Mouse (Mus musculus) lung, embryonic 14.5 days (tissue): Measurements from ENCODE around the gene Thsd7a. TPM values are rescaled to one million over a fixed set of nuclear protein-coding genes. Genes with fewer than 3 reads are reported as not detected.

Experiments used
- ATAC-seq: fragments of 200-750 bp; cut with Nextera tagmentation; 2 replicates; pipeline ENCODE4 v1.8.0; 2017; ENCODE audit warnings: mild to moderate bottlenecking, moderate TSS enrichment, moderate library complexity; ENCODE audit not compliant: insufficient read depth
- DNase-seq: peaks from one replicate; pipeline ENCODE4 v3.0.0-alpha.2; 2015
- H3K27ac ChIP-seq: fragments of 300-500 bp; sonication (generic); 2 replicates; pipeline ENCODE4 v1.5.1; 2014; ENCODE audit warnings: low read depth, mild to moderate bottlenecking, moderate library complexity
- H3K27me3 ChIP-seq: fragments of 300-500 bp; sonication (generic); 2 replicates; pipeline ENCODE4 v1.6.1; 2014; ENCODE audit warnings: low read length, control low read depth; ENCODE audit not compliant: insufficient read depth
- H3K36me3 ChIP-seq: fragments of 300-500 bp; sonication (generic); 2 replicates; pipeline ENCODE4 v1.6.1; 2014; ENCODE audit warnings: control low read depth; ENCODE audit not compliant: insufficient read depth
- H3K4me1 ChIP-seq: fragments of 300-500 bp; sonication (generic); 2 replicates; pipeline ENCODE4 v1.6.1; 2014; ENCODE audit warnings: antibody characterized with exemption, control low read depth; ENCODE audit not compliant: insufficient read depth
- H3K4me2 ChIP-seq: fragments of 300-500 bp; sonication (generic); 2 replicates; pipeline ENCODE4 v1.6.1; 2014; ENCODE audit warnings: mild to moderate bottlenecking
- H3K4me3 ChIP-seq: fragments of 300-500 bp; sonication (generic); 2 replicates; pipeline ENCODE4 v1.5.1; 2014; ENCODE audit warnings: low read depth, low read length
- H3K9ac ChIP-seq: fragments of 300-500 bp; sonication (generic); 2 replicates; pipeline ENCODE4 v1.6.1; 2014
- H3K9me3 ChIP-seq: fragments of 300-500 bp; sonication (generic); 2 replicates; pipeline ENCODE4 v1.6.1; 2016; ENCODE audit warnings: low read depth, low read length, control low read depth
- CTCF ChIP-seq: IDR thresholded peaks from 2 replicates; pipeline ENCODE4 v1.5.1; 2016; ENCODE audit warnings: antibody characterized with exemption, low read depth
- whole genome bisulfite sequencing: fragments of 180-500 bp; shearing (Covaris S2); extraction: QIAGEN DNeasy Blood & Tissue Kit; methylation state at CpG from one replicate; pipeline ENCODE4 v1.1.7; 2014; 5-methylcytosine and 5-hydroxymethylcytosine counted together
- polyA plus RNA-seq: library from polyadenylated mRNA; unstranded; fragments of >200 nt; fragmentation: Nextera tagmentation; extraction: Ambion mirVana; gene quantifications from 2 replicates; pipeline ENCODE4 v1.2.1, GENCODE M21; 2014

Thsd7a gene
- polyA plus RNA-seq, 1 experiment from 2014 or later, result 1.3 TPM

DNA sequence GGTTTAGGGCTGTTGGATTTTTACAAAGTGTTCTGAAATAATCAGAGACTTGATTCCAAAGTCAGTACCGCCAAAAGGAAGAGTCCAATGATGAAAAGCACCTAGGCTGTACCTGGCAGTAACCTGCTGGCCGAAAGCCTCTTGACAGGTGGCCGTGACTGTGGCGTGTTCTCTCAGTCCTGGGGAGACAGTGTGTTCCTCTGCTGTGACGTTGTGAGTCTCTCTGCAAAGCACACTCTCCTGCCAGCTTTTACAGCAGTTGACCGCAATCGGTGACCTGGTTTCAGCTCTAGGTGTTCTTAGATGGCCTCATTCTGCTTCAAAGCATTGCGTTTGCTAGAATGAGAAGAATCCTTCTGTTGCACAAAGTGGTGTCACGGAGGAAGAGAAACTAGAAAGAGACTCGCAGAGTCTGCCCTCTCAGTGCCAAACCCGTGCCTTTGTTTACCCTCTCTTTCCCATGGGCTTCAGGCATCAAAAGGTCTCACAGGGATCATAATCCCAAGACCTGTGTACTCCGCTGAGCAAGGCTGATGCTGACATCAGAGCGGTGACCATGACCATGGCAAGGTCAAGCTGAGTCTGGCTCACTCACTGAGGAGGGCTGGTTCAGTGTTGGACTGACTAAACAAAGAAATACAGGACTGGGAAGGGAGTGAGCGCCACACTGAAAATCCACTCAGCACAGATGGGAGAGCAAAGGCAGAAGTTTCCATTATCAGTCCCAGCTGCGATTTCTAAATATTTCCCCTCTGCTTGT is 486.4 kb downstream of the Thsd7a start:
- Histone ChIP-seq H3K9me3 (no peaks in the 10 kb centered on the region), H3K4me3 (no peak overlapping the region), H3K27me3 (no peaks in the 10 kb centered on the region), H3K4me2 (no peak overlapping the region), H3K27ac (no peak overlapping the region), H3K36me3 (no peaks in the 10 kb centered on the region), H3K4me1 (no peaks in the 10 kb centered on the region), H3K9ac (no peak overlapping the region)
- ATAC-seq (no peak), DNase-seq (no peak)
- WGBS, result 74% methylated on average over 15 of the region's 15 CpGs
- no peak for TF ChIP-seq CTCF
